Mouse (Mus musculus) midbrain, embryonic 14.5 days (tissue): Measurements from ENCODE around the gene Cbarp. TPM values are rescaled to one million over a fixed set of nuclear protein-coding genes. Genes with fewer than 3 reads are reported as not detected.

Experiments
- ATAC-seq: fragments of 200-750 bp; cut with Nextera tagmentation; 2 replicates; pipeline ENCODE4 v1.8.0; 2017; ENCODE audit warnings: moderate number of reproducible peaks, moderate library complexity; ENCODE audit not compliant: low FRiP score, low TSS enrichment
- DNase-seq: peaks from one replicate; pipeline ENCODE4 v3.0.0-alpha.2; 2015
- H3K27ac ChIP-seq: fragments of 300-500 bp; sonication (generic); replicated peaks from 2 replicates; pipeline ENCODE4 v1.5.1; 2014; ENCODE audit warnings: mild to moderate bottlenecking, low read depth, low read length, moderate library complexity
- H3K27me3 ChIP-seq: fragments of 300-500 bp; sonication (generic); 2 replicates; pipeline ENCODE4 v1.6.1; 2014; ENCODE audit warnings: low read length, control low read depth, mixed read lengths; ENCODE audit not compliant: control insufficient read depth, insufficient read depth
- H3K36me3 ChIP-seq: fragments of 300-500 bp; sonication (generic); 2 replicates; pipeline ENCODE4 v1.6.1; 2014; ENCODE audit warnings: low read length, control low read depth; ENCODE audit not compliant: control insufficient read depth, insufficient read depth
- H3K4me1 ChIP-seq: fragments of 300-500 bp; sonication (generic); 2 replicates; pipeline ENCODE4 v1.6.1; 2014; ENCODE audit warnings: mild to moderate bottlenecking, antibody characterized with exemption, low read length, control low read depth; ENCODE audit not compliant: control insufficient read depth, insufficient read depth
- H3K4me2 ChIP-seq: fragments of 300-500 bp; sonication (generic); 2 replicates; pipeline ENCODE4 v1.6.1; 2014; ENCODE audit warnings: mild to moderate bottlenecking, low read length, moderate library complexity
- H3K4me3 ChIP-seq: fragments of 300-500 bp; sonication (generic); replicated peaks from 2 replicates; pipeline ENCODE4 v1.5.1; 2014; ENCODE audit warnings: low read depth, low read length
- H3K9ac ChIP-seq: fragments of 300-500 bp; sonication (generic); replicated peaks from 2 replicates; pipeline ENCODE4 v1.6.1; 2014; ENCODE audit warnings: mild to moderate bottlenecking, low read length, moderate library complexity
- H3K9me3 ChIP-seq: fragments of 300-500 bp; sonication (generic); 2 replicates; pipeline ENCODE4 v1.6.1; 2016; ENCODE audit warnings: low read length, control low read depth, mixed read lengths; ENCODE audit not compliant: control insufficient read depth
- WGBS: fragments of 180-500 bp; shearing (Covaris S2); extraction: QIAGEN DNeasy Blood & Tissue Kit; methylation state at CpG from one replicate; pipeline ENCODE4 v1.1.7; 2014; 5-methylcytosine and 5-hydroxymethylcytosine counted together
- polyA plus RNA-seq: library from polyadenylated mRNA; unstranded; fragments of >200 nt; fragmentation: Nextera tagmentation; extraction: Ambion mirVana; gene quantifications from 2 replicates; pipeline ENCODE4 v1.2.1, GENCODE M21; 2014

The Cbarp gene
- polyA plus RNA-seq, 1 experiment from 2014 or later = 78.9 TPM

- no peaks in the 10 kb centered on the region for H3K27me3 ChIP-seq
- ATAC-seq (no peak), DNase-seq (no peak)
- H3K36me3 ChIP-seq = peaks cover 65% of the 10 kb centered on the region
- H3K4me1 ChIP-seq = no peaks in the 10 kb centered on the region
- H3K9me3 ChIP-seq = no peaks in the 10 kb centered on the region
- no peak overlapping the region for H3K4me3 ChIP-seq
- no peak overlapping the region for H3K27ac ChIP-seq
- H3K9ac ChIP-seq = no peak overlapping the region
- H3K4me2 ChIP-seq = no peak overlapping the region
- 80% methylated on average over 3 of the region's 3 CpGs for WGBS
These were observed 59.6 kb downstream of the Cbarp start for GRCm38 (mm10) chr10:80081075-80081474.

Other genes starting within 250 kb of the Cbarp start
- not detected in 2 replicates for gene Cfd, start 250.0 kb downstream of the Cbarp start, polyA plus RNA-seq
- gene Med16, start 231.9 kb downstream of the Cbarp start, polyA plus RNA-seq = 57.2 and 58.8 TPM in 2 replicates
- 3.5 and 8.6 TPM in 2 replicates for gene Gm26602, start 230.0 kb downstream of the Cbarp start, polyA plus RNA-seq
- 2.4 and 2.9 TPM in 2 replicates for gene Kiss1r, start 223.9 kb downstream of the Cbarp start, polyA plus RNA-seq
- gene R3hdm4, start 219.6 kb downstream of the Cbarp start, polyA plus RNA-seq = 220 and 229 TPM in 2 replicates
- gene Arid3a, start 213.8 kb downstream of the Cbarp start, polyA plus RNA-seq = 2.4 and 4.0 TPM in 2 replicates
- gene Wdr18, start 180.7 kb downstream of the Cbarp start, polyA plus RNA-seq = 89.6 and 117 TPM in 2 replicates
- gene Grin3b, start 170.1 kb downstream of the Cbarp start, polyA plus RNA-seq = 0.39 and 0.53 TPM in 2 replicates
- 20.7 and 28.4 TPM in 2 replicates for gene Tmem259, start 156.5 kb downstream of the Cbarp start, polyA plus RNA-seq
- 10.9 and 35.0 TPM in 2 replicates for gene Cnn2, start 152.3 kb downstream of the Cbarp start, polyA plus RNA-seq
- 3.7 and 4.1 TPM in 2 replicates for gene Abca7, start 144.3 kb downstream of the Cbarp start, polyA plus RNA-seq
- gene Arhgap45, start 124.2 kb downstream of the Cbarp start, polyA plus RNA-seq = 0.39 and 1.4 TPM in 2 replicates
- gene Polr2e, start 101.0 kb downstream of the Cbarp start, polyA plus RNA-seq = 157 and 167 TPM in 2 replicates
- 508 and 543 TPM in 2 replicates for gene Gpx4, start 93.7 kb downstream of the Cbarp start, polyA plus RNA-seq
- 13.2 and 13.3 TPM in 2 replicates for gene Sbno2, start 35.3 kb downstream of the Cbarp start, polyA plus RNA-seq
- gene Stk11, start 25.0 kb downstream of the Cbarp start, polyA plus RNA-seq = 26.5 and 38.7 TPM in 2 replicates
- 407 and 480 TPM in 2 replicates for gene Atp5d, start 2.2 kb downstream of the Cbarp start, polyA plus RNA-seq
- 62.6 and 65.6 TPM in 2 replicates for gene Midn, start 7.4 kb upstream of the Cbarp start, polyA plus RNA-seq
- gene Cirbp, start 25.1 kb upstream of the Cbarp start, polyA plus RNA-seq = 295 and 421 TPM in 2 replicates
- gene 1600002K03Rik, start 32.1 kb upstream of the Cbarp start, polyA plus RNA-seq = 5.7 and 9.9 TPM in 2 replicates
- gene Efna2, start 38.6 kb upstream of the Cbarp start, polyA plus RNA-seq = 41.9 and 50.1 TPM in 2 replicates
- 51.5 and 65.4 TPM in 2 replicates for gene Mum1, start 85.6 kb upstream of the Cbarp start, polyA plus RNA-seq
- 274 and 323 TPM in 2 replicates for gene Ndufs7, start 108.3 kb upstream of the Cbarp start, polyA plus RNA-seq
- 15.1 and 16.7 TPM in 2 replicates for gene Gamt, start 120.2 kb upstream of the Cbarp start, polyA plus RNA-seq
- gene Dazap1, start 120.7 kb upstream of the Cbarp start, polyA plus RNA-seq = 42.5 and 49.3 TPM in 2 replicates
- 622 and 707 TPM in 2 replicates for gene Rps15, start 151.6 kb upstream of the Cbarp start, polyA plus RNA-seq
- gene Apc2, start 155.1 kb upstream of the Cbarp start, polyA plus RNA-seq = 241 and 259 TPM in 2 replicates
- 20.4 and 21.6 TPM in 2 replicates for gene 2310011J03Rik, start 179.7 kb upstream of the Cbarp start, polyA plus RNA-seq
- gene Pcsk4, start 188.7 kb upstream of the Cbarp start, polyA plus RNA-seq = 2.5 and 3.5 TPM in 2 replicates
- gene Reep6, start 189.1 kb upstream of the Cbarp start, polyA plus RNA-seq = 5.3 and 7.3 TPM in 2 replicates
- gene Adamtsl5, start 207.6 kb upstream of the Cbarp start, polyA plus RNA-seq = 0.26 TPM in 1 of 2 replicates, not detected in the other
- gene Plk5, start 215.6 kb upstream of the Cbarp start, polyA plus RNA-seq = 2.9 and 3.2 TPM in 2 replicates
- gene Mex3d, start 246.8 kb upstream of the Cbarp start, polyA plus RNA-seq = 17.3 and 28.2 TPM in 2 replicates